Mouse (Mus musculus): Measurements from ENCODE around the gene Zfp239. TPM values are rescaled to one million over a fixed set of nuclear protein-coding genes. Genes with fewer than 3 reads are reported as not detected.
"Not testable (repeated sequence)": the region's sequence is repeated elsewhere in the genome, so short reads cannot be mapped to it uniquely, and the experiment has no call there.

The Zfp239 gene
- polyA plus RNA-seq, 1 experiment from 2014 or later = 10.7 TPM

DNA sequence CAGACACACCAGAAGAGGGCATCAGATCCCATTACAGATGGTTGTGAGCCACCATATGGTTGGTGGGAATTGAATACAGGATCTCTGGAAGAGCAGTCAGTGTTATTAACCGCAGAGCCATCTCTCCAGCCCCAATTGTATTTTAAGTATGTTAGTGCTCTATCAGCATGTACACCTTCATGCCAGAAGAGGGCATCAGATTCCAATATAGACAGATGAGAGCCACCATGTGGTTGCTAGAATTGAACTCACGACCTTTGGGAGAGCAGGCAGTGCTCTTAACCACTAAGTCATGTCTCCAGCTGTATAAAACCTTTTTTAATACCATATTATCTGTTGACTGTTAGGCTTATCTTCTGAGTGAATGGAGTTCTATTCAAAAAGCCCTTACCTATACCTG is 10.2 kb upstream of the Zfp239 start:
- Histone ChIP-seq H3K4me1 (replicated peaks) (no peaks in the 10 kb centered on the region), H3K27ac (no peak overlapping the region), H3K9ac (replicated peaks) (no peak overlapping the region), H3K4me3 (replicated peaks) (no peak overlapping the region), H3K4me2 (replicated peaks) (no peak overlapping the region), H3K27me3 (no peaks in the 10 kb centered on the region), H3K36me3 (peaks cover 29% of the 10 kb centered on the region), H3K9me3 (no peaks in the 10 kb centered on the region)
- 67% methylated on average over 2 of the region's 2 CpGs for WGBS
- no peak for ATAC-seq

DNA sequence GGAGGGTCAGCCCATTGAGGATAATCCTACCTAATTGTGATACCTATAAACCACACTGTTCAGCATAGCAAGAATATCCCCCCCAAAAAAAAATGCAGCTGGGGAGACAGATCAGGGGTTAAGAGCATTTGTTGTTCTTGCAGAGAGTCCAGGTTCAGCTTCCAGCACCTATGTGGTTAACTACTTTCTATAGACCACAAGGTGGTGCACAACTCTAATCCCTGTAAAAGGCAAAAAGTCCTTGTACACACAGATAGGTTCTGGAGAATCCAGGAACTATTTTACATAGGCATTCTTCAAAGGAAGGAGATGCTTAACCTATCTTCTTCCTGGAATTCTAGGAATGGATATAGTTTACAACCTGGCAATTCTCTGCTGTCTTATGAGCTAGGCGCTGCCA is 3.9 kb upstream of the Zfp239 start:
- Histone ChIP-seq H3K4me3 (replicated peaks) (no peak overlapping the region), H3K4me1 (replicated peaks) (no peaks in the 10 kb centered on the region), H3K36me3 (no peaks in the 10 kb centered on the region), H3K27ac (no peak overlapping the region), H3K9me3 (no peaks in the 10 kb centered on the region), H3K27me3 (no peaks in the 10 kb centered on the region), H3K4me2 (replicated peaks) (no peak overlapping the region), H3K9ac (replicated peaks) (no peak overlapping the region)
- 93% methylated on average over 1 of the region's 1 CpGs for WGBS
- ATAC-seq = no peak

DNA sequence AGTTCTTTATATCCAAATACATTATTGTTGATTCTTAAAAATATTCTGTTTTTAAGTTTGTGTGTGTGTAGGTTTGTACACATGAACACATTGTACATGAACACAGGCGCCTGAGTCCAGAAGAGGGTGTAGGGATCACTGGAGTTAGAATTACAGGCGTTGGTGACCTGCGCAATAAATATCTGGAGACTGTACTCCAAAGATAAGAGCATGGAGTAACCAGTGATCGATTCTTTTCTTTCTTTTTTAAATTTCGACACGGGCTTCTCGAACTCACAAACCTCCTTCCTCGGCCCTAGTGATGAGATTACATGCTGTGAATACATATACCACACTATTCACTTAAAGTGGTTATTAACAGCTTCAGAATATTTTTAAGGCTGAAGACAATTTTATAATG is 565 bp downstream of the Zfp239 start:
- H3K9ac ChIP-seq (replicated peaks) = no peak overlapping the region
- no peaks in the 10 kb centered on the region for H3K27me3 ChIP-seq
- no peak overlapping the region for H3K27ac ChIP-seq
- H3K4me2 ChIP-seq (replicated peaks) = peak overlapping the region; percentile 89
- WGBS = 77% methylated on average over 8 of the region's 8 CpGs
- peak; percentile 15 for ATAC-seq
- peak overlapping the region; percentile 70 for H3K4me3 ChIP-seq (replicated peaks)
- H3K36me3 ChIP-seq = no peaks in the 10 kb centered on the region
- H3K4me1 ChIP-seq (replicated peaks) = peaks cover 8% of the 10 kb centered on the region
- no peaks in the 10 kb centered on the region for H3K9me3 ChIP-seq

DNA sequence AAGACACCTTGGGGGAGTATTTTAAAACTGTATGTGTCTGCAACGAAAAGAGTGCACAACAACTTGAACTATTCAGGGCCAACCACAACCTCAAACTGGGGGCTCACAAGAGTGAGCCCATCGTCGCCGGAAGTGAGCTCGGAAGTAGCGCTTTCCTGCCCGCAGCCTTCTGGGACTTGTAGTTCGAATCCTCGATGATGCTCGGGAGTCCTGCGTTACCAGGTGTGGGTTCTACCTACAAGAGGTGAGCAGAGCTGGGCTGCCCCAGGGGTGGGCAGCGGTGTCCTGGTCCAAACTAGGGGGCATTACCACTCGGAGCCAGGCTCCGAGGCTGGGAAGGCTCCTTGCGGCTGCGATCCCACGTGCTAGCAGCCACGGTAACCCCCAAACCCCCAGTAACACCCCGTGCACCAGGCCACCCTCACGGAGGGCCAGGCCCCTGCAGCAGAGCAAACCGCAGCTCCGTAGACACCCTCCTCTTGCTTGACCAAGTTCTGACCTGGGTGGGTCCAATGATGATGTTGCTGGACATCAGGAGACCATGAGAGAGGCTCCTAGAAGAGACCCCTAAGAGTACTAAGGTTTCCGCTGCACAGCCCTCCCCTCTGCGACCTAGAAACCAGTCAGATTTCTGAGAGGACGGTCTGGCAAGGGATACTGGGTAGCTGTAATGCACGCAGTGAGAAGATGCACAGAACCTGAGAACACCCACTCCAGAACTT is 1.2 kb downstream of the Zfp239 start:
- peak overlapping the region; percentile 17; the same call in 1 of the 2 replicates for H3K27ac ChIP-seq
- 2% methylated on average over 26 of the region's 26 CpGs for WGBS
- peak overlapping the region; percentile 70 for H3K4me3 ChIP-seq (replicated peaks)
- H3K4me2 ChIP-seq (replicated peaks) = peak overlapping the region; percentile 89
- no peaks in the 10 kb centered on the region for H3K27me3 ChIP-seq
- no peaks in the 10 kb centered on the region for H3K9me3 ChIP-seq
- peak; percentile 95 for ATAC-seq
- peak overlapping the region; percentile 80 for H3K9ac ChIP-seq (replicated peaks)
- H3K4me1 ChIP-seq (replicated peaks) = peaks cover 8% of the 10 kb centered on the region
- no peaks in the 10 kb centered on the region for H3K36me3 ChIP-seq

DNA sequence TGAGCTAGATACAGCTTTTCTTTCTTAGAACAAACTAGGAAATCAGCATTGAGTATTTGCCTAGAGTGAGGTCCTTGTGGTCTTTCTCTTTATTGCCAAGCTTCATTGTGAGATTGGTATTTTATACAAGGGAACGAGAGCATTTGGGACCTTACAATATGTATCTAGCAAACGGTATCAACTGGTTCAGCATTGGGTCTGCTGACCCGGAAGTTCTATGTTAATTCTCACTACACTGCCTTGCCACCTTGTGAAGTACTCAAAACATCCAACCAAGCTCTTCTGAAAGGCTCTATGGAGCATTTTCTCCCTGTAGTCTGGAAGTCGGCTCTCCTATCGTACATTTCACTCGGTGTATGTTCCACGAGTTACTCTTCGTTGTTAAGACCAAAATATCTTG is 1.9 kb downstream of the Zfp239 start:
- H3K4me3 ChIP-seq (replicated peaks) = peak overlapping the region; percentile 70
- no peaks in the 10 kb centered on the region for H3K27me3 ChIP-seq
- H3K27ac ChIP-seq = no peak overlapping the region
- WGBS = 97% methylated on average over 8 of the region's 8 CpGs
- no peaks in the 10 kb centered on the region for H3K36me3 ChIP-seq
- H3K4me1 ChIP-seq (replicated peaks) = peaks cover 8% of the 10 kb centered on the region
- H3K4me2 ChIP-seq (replicated peaks) = peak overlapping the region; percentile 89
- H3K9ac ChIP-seq (replicated peaks) = peak overlapping the region; percentile 80
- ATAC-seq = no peak
- no peaks in the 10 kb centered on the region for H3K9me3 ChIP-seq

DNA sequence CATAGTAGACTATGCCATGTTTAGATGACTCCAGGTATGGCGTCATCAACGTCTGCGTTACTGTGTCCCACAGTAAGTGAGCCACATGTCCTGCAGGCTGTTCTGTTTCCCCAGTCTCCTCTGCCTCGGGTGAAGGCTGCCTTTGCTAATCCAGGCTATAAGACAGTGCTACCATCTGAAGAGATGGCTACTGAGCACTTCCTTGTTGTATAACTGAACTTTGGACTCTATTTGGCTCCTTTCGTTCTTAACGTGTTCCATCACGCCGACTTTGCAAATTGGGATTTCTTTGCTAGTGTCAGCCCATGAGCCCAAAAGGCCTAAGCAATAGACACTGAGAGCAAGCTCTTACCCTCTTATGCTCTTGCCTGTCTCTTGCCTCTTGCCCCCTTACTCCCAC is 6.3 kb downstream of the Zfp239 start:
- 88% methylated on average over 8 of the region's 8 CpGs for WGBS
- no peaks in the 10 kb centered on the region for H3K27me3 ChIP-seq
- no peak overlapping the region for H3K4me3 ChIP-seq (replicated peaks)
- no peaks in the 10 kb centered on the region for H3K9me3 ChIP-seq
- peaks cover 15% of the 10 kb centered on the region for H3K36me3 ChIP-seq
- no peak for ATAC-seq
- no peak overlapping the region for H3K27ac ChIP-seq
- no peak overlapping the region for H3K4me2 ChIP-seq (replicated peaks)
- peaks cover 8% of the 10 kb centered on the region for H3K4me1 ChIP-seq (replicated peaks)
- H3K9ac ChIP-seq (replicated peaks) = no peak overlapping the region

DNA sequence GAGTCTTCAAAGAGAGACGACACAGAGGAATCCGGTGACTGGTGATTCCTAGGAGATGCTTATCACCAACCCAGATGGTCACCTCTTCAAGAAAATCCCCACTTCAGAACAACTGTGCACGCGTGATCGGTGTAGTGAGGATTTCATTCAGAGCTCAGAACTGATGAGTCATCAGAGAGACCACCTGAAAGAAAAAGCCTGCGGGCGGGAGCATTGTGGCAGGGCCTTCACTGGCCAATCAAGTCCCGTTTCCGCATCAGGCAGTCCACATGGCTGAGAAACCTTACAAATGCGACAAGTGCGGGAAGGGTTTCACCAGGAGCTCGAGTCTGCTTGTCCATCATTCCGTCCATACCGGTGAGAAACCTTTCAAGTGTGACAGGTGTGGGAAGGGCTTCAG is 9.1 kb downstream of the Zfp239 start:
- Histone ChIP-seq H3K9me3 (no peaks in the 10 kb centered on the region), H3K36me3 (peaks cover 15% of the 10 kb centered on the region), H3K4me2 (replicated peaks) (no peak overlapping the region), H3K4me1 (replicated peaks) (no peaks in the 10 kb centered on the region), H3K4me3 (replicated peaks) (no peak overlapping the region), H3K9ac (replicated peaks) (no peak overlapping the region), H3K27me3 (no peaks in the 10 kb centered on the region), H3K27ac (no peak overlapping the region)
- no peak for ATAC-seq
- WGBS = 83% methylated on average over 14 of the region's 14 CpGs

DNA sequence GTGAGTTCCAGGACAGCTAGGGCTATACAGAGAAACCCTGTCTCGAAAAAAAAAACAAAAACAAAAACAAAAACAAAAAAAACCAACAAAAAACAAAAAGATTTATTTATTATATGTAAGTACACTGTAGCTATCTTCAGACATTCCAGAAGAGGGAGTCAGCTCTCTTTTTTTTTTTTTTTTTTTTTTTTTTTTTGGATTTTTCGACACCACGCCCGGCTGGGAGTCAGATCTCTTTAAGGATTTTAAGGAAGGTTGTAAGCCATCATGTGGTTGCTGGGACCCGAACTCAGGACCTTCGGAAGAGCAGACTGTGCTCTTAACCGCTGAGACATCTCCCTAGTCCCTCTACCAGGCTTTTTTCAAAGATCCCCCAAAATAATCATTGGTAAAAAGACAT is 11.6 kb downstream of the Zfp239 start:
- H3K9me3 ChIP-seq; H3K27me3 ChIP-seq; H3K4me1 ChIP-seq (replicated peaks); H3K4me2 ChIP-seq (replicated peaks); H3K27ac ChIP-seq; H3K4me3 ChIP-seq (replicated peaks); H3K9ac ChIP-seq (replicated peaks); ATAC-seq: not testable (repeated sequence)
- WGBS = 91% methylated on average over 7 of the region's 7 CpGs
- H3K36me3 ChIP-seq = peaks cover 15% of the 10 kb centered on the region

DNA sequence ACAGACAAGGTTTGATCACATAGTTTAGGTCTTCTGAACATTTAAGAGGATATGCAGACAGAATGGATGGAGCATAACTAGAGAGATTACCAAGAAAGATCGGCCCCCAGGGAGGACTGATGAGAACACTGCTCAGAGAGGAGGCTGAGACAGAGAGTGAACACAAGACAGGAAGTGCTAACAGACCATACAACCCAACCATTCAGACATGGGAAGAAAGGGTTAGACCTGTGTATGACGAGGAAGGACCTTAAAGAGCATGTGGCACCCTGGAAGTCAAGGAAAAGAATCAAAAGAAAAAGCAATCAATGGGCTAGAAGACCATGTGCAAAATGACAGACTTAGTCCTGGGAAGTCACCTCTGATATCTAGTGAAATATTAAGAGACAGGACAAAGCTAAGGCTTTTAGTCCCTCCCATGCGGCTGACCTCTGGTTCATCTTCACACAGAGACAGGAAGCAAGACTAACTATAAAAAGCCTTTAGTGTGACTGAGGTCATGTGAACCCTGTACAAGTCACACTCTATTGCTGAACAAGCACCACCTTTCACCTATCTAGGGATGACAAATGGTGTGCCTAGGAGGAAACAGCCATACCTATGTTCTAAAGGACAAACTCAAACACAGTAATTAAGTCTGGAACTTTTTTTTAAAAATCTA is 12.9 kb downstream of the Zfp239 start:
- no peak overlapping the region for H3K27ac ChIP-seq
- no peak overlapping the region for H3K4me3 ChIP-seq (replicated peaks)
- H3K4me2 ChIP-seq (replicated peaks) = no peak overlapping the region
- no peak for ATAC-seq
- 87% methylated on average over 3 of the region's 3 CpGs for WGBS
- H3K27me3 ChIP-seq = no peaks in the 10 kb centered on the region
- peaks cover 3% of the 10 kb centered on the region; the same call in 1 of the 2 replicates for H3K4me1 ChIP-seq (replicated peaks)
- H3K9ac ChIP-seq (replicated peaks) = no peak overlapping the region
- H3K36me3 ChIP-seq = peaks cover 15% of the 10 kb centered on the region
- no peaks in the 10 kb centered on the region for H3K9me3 ChIP-seq

DNA sequence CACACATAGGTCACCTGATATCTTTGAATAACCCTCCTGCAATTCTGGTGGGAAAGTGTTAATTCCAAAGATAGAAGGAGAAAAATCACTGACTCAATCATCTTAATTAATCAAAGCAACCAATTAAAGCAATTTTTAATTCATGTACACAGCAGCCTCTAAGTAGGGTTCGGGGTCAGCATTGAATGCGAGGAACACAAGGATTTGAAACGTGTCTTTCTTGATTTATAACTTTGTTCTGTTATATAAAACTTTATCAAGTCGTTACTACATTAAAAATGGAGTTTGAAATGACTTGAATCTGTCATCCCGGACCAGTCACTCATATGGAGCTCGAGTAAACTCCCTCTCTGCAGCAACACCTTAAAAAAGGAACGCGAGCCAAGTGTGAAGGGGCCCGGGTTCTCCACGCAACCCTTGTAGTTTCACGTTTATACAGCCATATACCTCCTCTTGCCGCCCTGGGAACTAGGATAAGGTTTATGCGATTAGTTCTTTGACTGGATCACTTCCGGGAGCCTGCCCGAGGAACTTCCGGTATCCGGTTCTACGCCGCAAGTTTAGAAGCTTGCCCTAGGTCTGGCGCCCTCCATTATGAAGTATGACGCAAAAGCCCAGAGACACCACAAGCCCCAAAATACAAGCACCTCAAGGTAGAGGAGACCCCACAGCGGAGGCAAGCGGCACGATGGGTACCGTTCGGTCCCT is 17.0 kb downstream of the Zfp239 start:
- WGBS = 13% methylated on average over 26 of the region's 26 CpGs
- no peak for ATAC-seq
- Histone ChIP-seq H3K36me3 (no peaks in the 10 kb centered on the region), H3K27me3 (no peaks in the 10 kb centered on the region), H3K4me2 (replicated peaks) (peak overlapping the region; percentile 61), H3K27ac (peak overlapping the region; percentile 97), H3K4me3 (replicated peaks) (peak overlapping the region; percentile 43), H3K4me1 (replicated peaks) (peaks cover 14% of the 10 kb centered on the region), H3K9ac (replicated peaks) (peak overlapping the region; percentile 67), H3K9me3 (no peaks in the 10 kb centered on the region)

DNA sequence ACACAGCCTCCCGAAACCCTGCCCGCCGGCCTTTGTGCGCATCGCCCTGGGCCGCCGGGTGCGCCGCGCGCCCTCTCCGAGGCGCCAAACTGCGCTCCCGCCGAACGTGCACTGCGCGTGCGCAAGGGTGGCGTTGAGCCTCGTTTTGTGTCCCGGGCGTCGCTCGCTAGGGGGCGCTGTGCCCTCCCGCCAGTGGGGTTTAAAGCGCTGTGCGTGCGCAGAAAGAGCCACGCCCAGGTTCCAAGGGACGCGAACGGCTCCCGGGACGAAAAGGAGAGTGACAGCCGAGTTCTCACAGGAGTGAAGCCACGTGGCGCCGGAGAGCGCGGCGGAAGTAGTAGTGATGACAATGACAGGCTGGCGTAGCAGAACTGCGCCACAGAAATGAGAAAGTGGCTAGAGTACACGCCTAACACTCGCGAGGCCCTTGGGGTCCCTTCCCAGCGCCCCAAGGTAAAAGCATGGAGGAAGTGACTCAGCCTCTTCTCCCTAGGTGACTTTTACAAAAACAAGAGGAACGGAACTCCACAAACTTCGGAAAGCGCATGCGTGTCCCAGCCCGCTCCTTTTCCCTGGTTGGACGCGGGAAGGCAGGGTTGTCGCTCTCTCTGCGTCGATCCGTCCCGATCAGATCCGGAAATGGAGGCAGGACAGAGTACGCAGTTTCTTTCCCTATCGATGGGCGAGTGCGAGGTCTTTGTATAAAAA is 17.7 kb downstream of the Zfp239 start:
- no peaks in the 10 kb centered on the region for H3K27me3 ChIP-seq
- peak overlapping the region; percentile 43 for H3K4me3 ChIP-seq (replicated peaks)
- ATAC-seq = peak; percentile 96
- H3K4me2 ChIP-seq (replicated peaks) = peak overlapping the region; percentile 61
- H3K9ac ChIP-seq (replicated peaks) = peak overlapping the region; percentile 67
- peak overlapping the region; percentile 97 for H3K27ac ChIP-seq
- WGBS = under 1% methylated on average over 65 of the region's 67 CpGs
- no peaks in the 10 kb centered on the region for H3K36me3 ChIP-seq
- no peaks in the 10 kb centered on the region for H3K9me3 ChIP-seq
- peaks cover 14% of the 10 kb centered on the region for H3K4me1 ChIP-seq (replicated peaks)

DNA sequence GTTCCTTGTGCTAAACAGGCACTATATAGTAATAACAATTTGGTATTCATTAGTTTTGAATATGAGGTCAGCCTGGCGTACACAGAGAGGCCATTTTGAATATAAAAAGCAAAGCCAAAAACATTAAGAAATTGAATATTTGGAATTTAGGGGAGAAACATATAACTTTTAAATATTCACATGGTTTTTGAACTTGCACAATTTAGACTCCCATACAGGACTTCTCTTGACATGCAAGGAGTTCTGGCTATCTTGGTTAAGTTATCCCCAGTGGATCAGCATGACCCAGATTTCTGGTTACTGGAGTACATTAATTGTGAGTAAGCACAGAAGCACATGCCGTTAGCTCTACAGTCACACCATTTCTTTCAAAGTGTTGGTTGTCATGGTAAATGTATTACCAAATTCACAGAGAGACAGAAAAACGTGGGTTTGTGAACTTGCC is 18.5 kb downstream of the Zfp239 start:
- Histone ChIP-seq H3K4me3 (replicated peaks) (peak overlapping the region; percentile 43), H3K27ac (peak overlapping the region; percentile 56), H3K9ac (replicated peaks) (peak overlapping the region; percentile 66), H3K36me3 (no peaks in the 10 kb centered on the region), H3K9me3 (no peaks in the 10 kb centered on the region), H3K27me3 (no peaks in the 10 kb centered on the region), H3K4me1 (replicated peaks) (peaks cover 14% of the 10 kb centered on the region), H3K4me2 (replicated peaks) (peak overlapping the region; percentile 61)
- WGBS = 55% methylated on average over 3 of the region's 3 CpGs
- no peak for ATAC-seq
